Mouse (Mus musculus): ENCODE measurements around the gene Hist1h2ab.

Gene Hist1h2ab

DNA sequence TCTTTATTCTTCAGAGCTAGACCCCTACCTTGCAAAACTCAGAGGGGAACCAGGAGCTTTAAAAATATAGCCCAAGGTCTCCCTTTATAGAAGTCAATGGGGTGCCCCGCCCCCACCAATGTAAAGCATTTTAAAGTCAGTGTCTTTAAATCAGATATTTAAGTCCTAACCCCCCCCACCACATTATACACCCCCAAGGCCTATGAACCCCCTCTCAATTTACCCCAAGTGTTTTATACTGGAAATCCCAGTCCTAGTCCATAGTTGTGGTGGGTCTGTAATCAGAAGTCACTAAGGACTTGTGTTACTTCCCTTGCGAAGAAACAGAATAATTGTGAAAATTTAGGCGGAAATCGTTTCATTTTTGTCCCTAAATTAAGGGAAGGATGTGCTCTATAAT, 12.9 kb upstream of the Hist1h2ab start:
- no peak for DNase-seq (ENCODE audit: low spot score)

- peak; percentile 89 for DNase-seq (ENCODE audit: low spot score)
Measured at GRCm38 (mm10) chr13:23738677-23739068, 12.3 kb upstream of the Hist1h2ab start, which contains the start of gene Hist1h1c. Hist1h1c (plus strand) TSS chr13:23738808.

DNA sequence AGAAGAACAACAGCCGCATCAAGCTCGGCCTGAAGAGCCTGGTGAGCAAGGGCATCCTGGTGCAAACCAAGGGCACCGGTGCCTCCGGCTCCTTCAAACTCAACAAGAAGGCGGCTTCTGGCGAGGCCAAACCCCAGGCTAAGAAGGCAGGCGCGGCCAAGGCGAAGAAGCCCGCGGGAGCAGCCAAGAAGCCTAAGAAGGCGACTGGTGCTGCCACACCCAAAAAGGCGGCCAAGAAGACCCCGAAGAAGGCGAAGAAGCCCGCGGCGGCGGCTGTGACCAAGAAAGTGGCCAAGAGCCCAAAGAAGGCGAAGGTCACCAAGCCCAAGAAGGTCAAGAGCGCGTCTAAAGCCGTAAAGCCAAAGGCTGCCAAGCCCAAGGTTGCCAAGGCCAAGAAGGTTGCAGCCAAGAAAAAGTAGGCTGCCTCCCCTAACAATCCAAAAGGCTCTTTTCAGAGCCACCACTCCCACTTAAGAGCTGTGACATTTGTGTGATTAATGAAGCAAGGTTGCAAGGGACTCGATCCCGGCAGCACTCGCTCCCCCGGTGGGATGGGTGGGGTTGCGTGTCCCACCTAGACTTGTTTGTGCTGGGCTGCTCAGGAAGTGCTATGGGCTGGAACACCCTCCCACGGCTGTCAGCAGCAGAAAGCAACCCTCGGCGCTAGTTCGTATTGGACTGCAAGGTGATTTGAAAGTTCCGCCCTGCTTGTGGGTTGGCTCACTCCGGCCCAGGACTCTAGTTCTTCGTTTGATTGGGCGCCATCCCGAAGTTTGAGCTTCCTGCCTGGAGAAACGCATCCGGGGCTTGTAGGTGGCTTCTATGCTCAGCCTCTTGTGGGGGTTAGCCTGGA, 11.6 kb upstream of the Hist1h2ab start:
- peak; percentile 96 for DNase-seq (ENCODE audit: low spot score)

DNA sequence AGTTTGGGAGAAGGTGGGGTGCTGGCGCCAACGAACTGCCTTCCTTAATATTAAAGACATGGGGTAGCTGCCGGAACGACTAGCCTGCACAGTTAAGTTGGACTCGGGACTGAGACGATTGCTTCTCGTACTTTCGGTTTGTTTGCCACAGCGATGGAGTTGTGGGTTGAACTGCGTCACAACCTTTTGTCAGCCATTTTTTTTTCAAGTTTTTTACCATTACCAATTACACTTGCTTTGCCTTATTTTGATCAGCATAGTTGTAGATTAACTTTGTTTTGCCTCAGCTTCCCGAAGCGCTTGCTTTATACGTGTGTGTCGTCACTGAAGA, 11.0 kb upstream of the Hist1h2ab start:
- DNase-seq (ENCODE audit: low spot score) = no peak

GRCm38 (mm10) chr13:23740256-23740840, 10.6 kb upstream of the Hist1h2ab start:
- no peak for DNase-seq (ENCODE audit: low spot score)

GRCm38 (mm10) chr13:23740910-23741309, 10.0 kb upstream of the Hist1h2ab start:
- no peak for DNase-seq (ENCODE audit: low spot score)

DNA sequence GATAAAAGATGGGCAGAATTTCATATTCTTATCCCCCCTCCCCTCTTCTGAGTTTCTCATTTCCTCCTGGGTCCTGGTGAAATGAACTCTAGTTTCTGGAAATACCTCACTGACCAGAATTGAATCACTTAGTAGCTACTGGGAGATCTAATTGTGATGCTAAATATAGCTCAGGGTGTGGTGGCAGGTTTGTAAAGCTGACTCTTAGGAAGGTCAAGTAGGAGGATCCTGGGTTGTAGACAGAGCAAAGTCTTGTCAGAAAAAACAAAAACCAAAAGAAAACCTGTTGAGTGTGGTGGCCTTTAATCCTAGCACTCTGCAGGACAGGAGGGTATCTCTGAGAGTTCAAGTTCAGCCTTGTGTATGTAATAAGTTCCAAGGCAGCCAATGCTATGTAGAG, 8.9 kb upstream of the Hist1h2ab start:
- no peak for DNase-seq (ENCODE audit: low spot score)

GRCm38 (mm10) chr13:23743215-23743614, 7.7 kb upstream of the Hist1h2ab start:
- no peak for DNase-seq (ENCODE audit: low spot score)

DNA sequence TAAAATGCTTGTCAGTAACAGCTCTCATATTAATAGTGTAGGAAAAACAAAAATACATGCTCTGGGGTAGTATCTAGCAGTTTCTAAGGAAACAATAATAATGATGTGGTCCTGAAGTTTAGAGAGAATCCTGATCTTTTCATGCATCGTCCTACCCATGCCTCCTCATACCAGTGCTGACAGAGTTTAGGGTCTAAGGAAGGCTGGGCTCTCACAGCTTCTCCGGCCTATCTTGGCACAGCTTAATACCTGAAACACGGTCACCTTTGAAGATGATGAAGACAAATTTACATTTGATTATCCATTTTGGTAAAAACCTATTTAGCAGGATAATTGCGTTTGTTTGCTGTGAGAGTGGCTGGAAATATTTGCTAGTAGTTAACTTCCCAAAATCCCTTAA, 7.0 kb upstream of the Hist1h2ab start:
- no peak for DNase-seq (ENCODE audit: low spot score)

GRCm38 (mm10) chr13:23744421-23745380, 6.2 kb upstream of the Hist1h2ab start:
- no peak for DNase-seq (ENCODE audit: low spot score)

GRCm38 (mm10) chr13:23745381-23746161, 5.4 kb upstream of the Hist1h2ab start, which contains the start of gene Hist1h3c:
Hist1h3c (minus strand) TSS chr13:23745602.
- DNase-seq (ENCODE audit: low spot score) = peak; percentile 86

DNA sequence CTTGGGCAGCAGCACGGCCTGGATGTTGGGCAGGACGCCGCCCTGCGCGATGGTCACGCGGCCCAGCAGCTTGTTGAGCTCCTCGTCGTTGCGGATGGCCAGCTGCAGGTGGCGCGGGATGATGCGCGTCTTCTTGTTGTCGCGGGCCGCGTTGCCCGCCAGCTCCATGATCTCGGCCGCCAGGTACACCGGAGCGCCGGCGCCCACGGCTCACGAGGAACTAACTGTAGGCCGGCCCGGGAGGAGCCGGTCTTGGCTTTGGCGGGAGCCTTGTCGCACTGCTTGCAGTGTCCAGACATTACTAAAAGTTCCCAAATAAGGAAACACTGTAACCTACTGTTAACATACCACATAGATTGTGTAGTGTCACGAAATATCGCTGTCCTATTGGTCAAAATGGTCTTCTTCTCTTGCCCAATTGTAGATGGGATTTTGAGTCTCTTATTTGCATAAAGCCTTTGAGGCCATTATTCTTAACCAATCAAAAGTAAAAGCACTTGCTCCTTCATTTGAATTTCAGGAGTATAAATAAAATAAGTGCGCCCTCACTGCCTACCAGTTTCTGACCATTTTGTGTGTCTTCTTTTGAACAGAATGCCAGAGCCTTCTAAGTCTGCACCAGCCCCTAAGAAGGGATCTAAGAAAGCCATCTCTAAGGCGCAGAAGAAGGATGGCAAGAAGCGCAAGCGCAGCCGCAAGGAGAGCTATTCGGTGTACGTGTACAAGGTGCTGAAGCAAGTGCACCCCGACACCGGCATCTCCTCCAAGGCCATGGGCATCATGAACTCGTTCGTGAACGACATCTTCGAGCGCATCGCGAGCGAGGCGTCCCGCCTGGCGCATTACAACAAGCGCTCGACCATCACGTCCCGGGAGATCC, 4.5 kb upstream of the Hist1h2ab start, which contains the start of gene Hist1h2bb:
TSS of gene Hist1h2bb (plus strand) at position 534 of the 880 bp plus-strand sequence.
- peak; percentile 71 for DNase-seq (ENCODE audit: low spot score)

DNA sequence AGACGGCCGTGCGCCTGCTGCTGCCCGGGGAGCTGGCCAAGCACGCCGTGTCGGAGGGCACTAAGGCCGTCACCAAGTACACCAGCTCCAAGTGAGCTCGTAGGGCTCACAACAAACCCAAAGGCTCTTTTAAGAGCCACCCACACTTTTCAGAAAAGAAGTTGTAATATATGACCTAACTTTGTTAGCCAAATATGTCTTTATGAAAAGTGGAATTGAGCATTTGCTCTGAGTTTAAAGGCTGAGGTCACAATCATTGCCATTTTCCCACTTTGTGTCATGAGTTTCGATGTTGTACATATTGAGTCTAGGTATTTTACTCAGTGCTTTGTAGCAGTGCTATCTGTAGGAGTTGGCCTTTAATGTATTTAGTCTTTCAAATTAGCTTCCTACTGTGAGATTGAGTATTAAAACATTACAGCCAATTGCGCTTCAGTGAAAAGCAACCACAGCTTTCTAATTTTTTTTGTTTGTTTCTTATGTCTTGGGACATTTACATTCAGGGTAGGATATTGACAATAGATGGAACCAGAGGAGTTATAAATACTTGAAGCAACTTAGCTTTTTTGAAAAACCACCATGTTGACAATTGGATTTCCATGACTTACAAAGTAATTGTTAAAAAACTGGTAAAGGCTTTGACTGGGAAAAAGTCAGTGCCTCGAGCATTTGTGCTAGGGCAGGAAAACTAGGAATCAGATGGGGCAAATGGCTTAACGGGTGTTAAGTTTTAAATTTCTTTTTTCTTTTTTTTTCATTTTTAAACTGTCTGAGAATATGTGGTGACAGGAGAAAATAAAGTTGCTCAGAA, 3.6 kb upstream of the Hist1h2ab start:
- DNase-seq (ENCODE audit: low spot score) = no peak

- no peak for DNase-seq (ENCODE audit: low spot score)
Measured at GRCm38 (mm10) chr13:23747892-23748288, 3.0 kb upstream of the Hist1h2ab start.

- no peak for DNase-seq (ENCODE audit: low spot score)
Measured at GRCm38 (mm10) chr13:23749563-23750121, 1.3 kb upstream of the Hist1h2ab start.

DNA sequence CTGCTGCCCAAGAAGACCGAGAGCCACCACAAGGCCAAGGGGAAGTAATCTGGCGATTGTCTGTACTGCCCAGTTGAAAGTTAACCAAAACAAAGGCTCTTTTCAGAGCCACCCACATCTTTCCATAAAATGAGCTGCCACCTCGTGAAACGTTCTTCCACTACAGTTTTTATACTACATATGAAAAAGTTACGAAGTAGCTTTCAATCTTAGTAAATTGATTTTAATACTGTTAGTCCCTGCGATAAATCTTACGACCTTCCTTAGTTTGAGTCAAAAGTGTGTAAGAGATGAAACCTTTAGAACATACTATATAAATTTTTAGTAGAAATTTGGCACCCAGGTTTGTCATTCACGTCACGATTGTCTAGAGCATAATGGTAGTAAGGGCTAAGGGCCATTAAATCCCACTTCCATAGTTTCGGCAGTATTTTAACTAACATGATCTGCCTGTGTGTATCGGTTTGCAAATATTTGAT, 591 bp downstream of the Hist1h2ab start:
- DNase-seq (ENCODE audit: low spot score) = no peak

- DNase-seq (ENCODE audit: low spot score) = peak; percentile 95
Measured at GRCm38 (mm10) chr13:23752067-23752741, 1.3 kb downstream of the Hist1h2ab start, which contains the start of gene Hist1h3b. Hist1h3b (plus strand) TSS chr13:23752267.

GRCm38 (mm10) chr13:23752742-23753172, 1.8 kb downstream of the Hist1h2ab start:
- DNase-seq (ENCODE audit: low spot score) = no peak

Measured in layer of hippocampus, adult 11-12 months (tissue).